Mouse (Mus musculus): Measurements from ENCODE around the gene Thsd4.

GRCm38 (mm10) chr9:60545361-60546096 lies 23.7 kb upstream of the Thsd4 start:
- TF ChIP-seq POLR2A (IDR thresholded peaks at IDR 0.05; ENCODE audit: low read depth, low read length) (no peak), CTCF (conservative IDR thresholded peaks at IDR 0.05; ENCODE audit: insufficient read depth, insufficient read length, low read depth, low read length) (no peak)
